ENCODE assay signal across 8 mouse cellular contexts in the genomic region with DNA sequence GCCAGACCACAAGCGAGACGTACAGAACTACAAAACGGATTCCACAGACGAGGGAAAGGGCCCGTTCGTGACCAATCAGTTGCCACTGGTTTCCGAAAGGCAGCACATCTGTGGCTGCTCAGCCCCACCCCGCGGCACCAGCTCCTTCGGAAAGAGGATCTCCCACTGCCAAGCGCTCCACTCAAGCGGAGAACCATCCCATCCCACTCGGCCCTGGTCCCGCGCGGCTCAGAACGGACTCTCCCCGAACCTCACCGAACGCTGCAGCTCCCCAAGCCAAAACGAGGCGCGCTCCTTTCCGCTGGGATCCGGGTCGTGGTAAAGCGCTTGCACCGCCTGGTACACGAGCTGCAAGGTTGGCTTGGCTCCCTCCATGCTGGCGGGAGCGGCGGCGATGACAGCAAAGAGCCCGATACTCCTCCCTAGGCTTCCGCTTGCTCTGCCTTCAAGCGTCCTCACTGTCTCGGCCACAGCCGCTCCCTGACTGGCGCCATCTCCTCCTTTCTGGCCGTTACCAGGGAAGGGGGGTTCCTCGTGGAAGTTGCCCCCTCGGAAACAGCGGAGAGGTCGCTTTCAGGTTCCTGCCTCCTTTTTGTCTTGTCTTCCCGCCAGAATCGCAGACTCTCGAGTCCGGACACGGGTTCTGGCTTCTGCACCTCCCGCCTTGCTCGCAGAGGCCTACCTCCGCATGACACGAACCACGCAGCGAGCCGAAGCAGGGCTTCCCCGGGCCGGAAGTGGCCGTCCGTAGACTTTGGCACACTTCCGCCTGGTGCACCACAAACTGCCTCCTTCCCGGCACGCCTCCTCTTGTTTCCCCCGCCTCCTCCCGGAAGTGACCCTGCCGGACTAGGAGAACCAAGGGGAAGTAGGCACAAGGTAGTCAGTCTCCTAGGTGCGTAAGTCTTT. TPM values are rescaled to one million over a fixed set of nuclear protein-coding genes. Genes with fewer than 3 reads are reported as not detected.
DNase-seq lines count a peak whose midpoint lies in the region; ATAC-seq lines count a peak whose summit lies in the region.

A gene (minus strand): TSS at position 777 of the 909 bp plus-strand sequence.

- peaks cover 3% of the 10 kb centered on the region; the same call in 1 of the 2 replicates for H3K9me3 ChIP-seq in heart, embryonic 14.5 days (ENCODE audit: control insufficient read depth, low read length)
- no peaks in the 10 kb centered on the region for H3K9me3 ChIP-seq in liver, embryonic 13.5 days (replicated peaks)
- H3K9me3 ChIP-seq in stomach, embryonic 16.5 days (replicated peaks; ENCODE audit: control insufficient read depth, low read length) = no peaks in the 10 kb centered on the region

- no peaks in the 10 kb centered on the region for H3K27me3 ChIP-seq in heart, embryonic 14.5 days (ENCODE audit: control insufficient read depth, insufficient read depth, low read length)
- H3K27me3 ChIP-seq in liver, embryonic 13.5 days = no peaks in the 10 kb centered on the region
- no peaks in the 10 kb centered on the region for H3K27me3 ChIP-seq in stomach, embryonic 16.5 days (ENCODE audit: control insufficient read depth, insufficient read depth, low read length)

- H3K36me3 ChIP-seq in heart, embryonic 14.5 days (ENCODE audit: control insufficient read depth, insufficient read depth, low read length) = no peaks in the 10 kb centered on the region; the same call in 1 of the 2 replicates
- no peaks in the 10 kb centered on the region for H3K36me3 ChIP-seq in liver, embryonic 13.5 days
- H3K36me3 ChIP-seq in stomach, embryonic 16.5 days (ENCODE audit: control insufficient read depth, insufficient read depth, low read length) = no peaks in the 10 kb centered on the region

- H3K4me3 ChIP-seq in heart, embryonic 14.5 days (ENCODE audit: control insufficient read depth in 1 of 2, insufficient read depth in 1 of 2, low read depth in 1 of 2, low read length in 2 of 2) = peak within 1 kb of the TSS; percentile 95 to 96
- H3K4me3 ChIP-seq in liver, embryonic 13.5 days (replicated peaks) = peak within 1 kb of the TSS; percentile 97
- peak within 1 kb of the TSS; percentile 100 for H3K4me3 ChIP-seq in stomach, embryonic 16.5 days (replicated peaks; ENCODE audit: low read length)

- peak; percentile 95 for ATAC-seq in CD4-positive, CD25-positive, alpha-beta regulatory T cell, adult 4 months
- ATAC-seq in heart, embryonic 14.5 days (ENCODE audit: insufficient number of reproducible peaks, insufficient read depth, low FRiP score, low read depth) = peak; percentile 95
- ATAC-seq in liver, embryonic 13.5 days (ENCODE audit: low read depth) = peak; percentile 95
- peak; percentile 98 for ATAC-seq in stomach, embryonic 16.5 days (ENCODE audit: insufficient read depth, low FRiP score)

- H3K4me1 ChIP-seq in heart, embryonic 14.5 days (ENCODE audit: control insufficient read depth in 2 of 2, insufficient read depth in 2 of 2, low read length in 2 of 2) = peaks cover 2 to 20% of the 10 kb centered on the region in 2 experiments; a peak in 2 of 4 replicates
- peaks cover 34% of the 10 kb centered on the region for H3K4me1 ChIP-seq in liver, embryonic 13.5 days (replicated peaks)
- peaks cover 7% of the 10 kb centered on the region for H3K4me1 ChIP-seq in stomach, embryonic 16.5 days (ENCODE audit: control insufficient read depth, insufficient read depth, low read length)

- H3K9ac ChIP-seq in heart, embryonic 14.5 days (ENCODE audit: low read length) = peak within 1 kb of the TSS; percentile 93
- peak within 1 kb of the TSS; percentile 92 for H3K9ac ChIP-seq in liver, embryonic 13.5 days
- peak within 1 kb of the TSS; percentile 92 for H3K9ac ChIP-seq in stomach, embryonic 16.5 days (ENCODE audit: low read length)

- WGBS in heart, embryonic 14.5 days = under 1% methylated on average over 62 of the region's 67 CpGs
- under 1% methylated on average over 67 of the region's 67 CpGs for WGBS in liver, embryonic 13.5 days (ENCODE audit: insufficient replicate concordance)
- WGBS in stomach, embryonic 16.5 days = under 1% methylated on average over 67 of the region's 67 CpGs

- peak within 1 kb of the TSS; percentile 89 for H3K4me2 ChIP-seq in heart, embryonic 14.5 days (ENCODE audit: low read length)
- H3K4me2 ChIP-seq in liver, embryonic 13.5 days = peak within 1 kb of the TSS; percentile 85
- peak within 1 kb of the TSS; percentile 86 for H3K4me2 ChIP-seq in stomach, embryonic 16.5 days (ENCODE audit: low read depth, low read length)

- H3K27ac ChIP-seq in heart, embryonic 14.5 days (replicated peaks in 1 of 2; ENCODE audit: control insufficient read depth in 1 of 2, insufficient read depth in 1 of 2, low read depth in 2 of 2, low read length in 2 of 2) = peak within 1 kb of the TSS; percentile 78 to 91
- peak within 1 kb of the TSS; percentile 83 for H3K27ac ChIP-seq in liver, embryonic 13.5 days
- peak within 1 kb of the TSS; percentile 87 for H3K27ac ChIP-seq in stomach, embryonic 16.5 days (ENCODE audit: low read length)

- peak; percentile 83 for DNase-seq in c-Kit-negative CD71-positive TER-119-positive erythroid progenitor cells, embryonic 14.5 days (ENCODE audit: low read depth, low spot score)
- DNase-seq in fibroblast of lung, adult 2 months (ENCODE audit: low read depth) = peak; percentile 79
- peak; percentile 94 for DNase-seq in kidney, postnatal 14 days
- peak; percentile 90 for DNase-seq in liver, embryonic 13.5 days
- DNase-seq in neural tube, embryonic 10.5 days (ENCODE audit: extremely low spot score, low spot score) = peak; percentile 92

RNA-seq across cellular contexts. Expression of the gene that starts here (rescaled TPM):
- polyA plus RNA-seq in CD4-positive, CD25-positive, alpha-beta regulatory T cell, adult 4 months (2017; shearing (Covaris generic)) = 100 to 1,000 TPM in 1 of 2 experiments, 10 to 100 TPM in 1; 67.5 to 110 TPM
- polyA plus RNA-seq in heart, embryonic 14.5 days (2014; fragmentation: Nextera tagmentation; extraction: Ambion mirVana) = 65.4 and 66.6 TPM in 2 replicates
- polyA plus RNA-seq in liver, embryonic 13.5 days (2015; fragmentation: Nextera tagmentation; extraction: Ambion mirVana) = 38.2 and 43.1 TPM in 2 replicates
- polyA plus RNA-seq in stomach, embryonic 16.5 days (2015; fragmentation: Nextera tagmentation; extraction: Ambion mirVana) = 75.1 and 84.9 TPM in 2 replicates

Comparison
In these comparisons a context has a peak if more than half of its experiments do, and no peak if none do; other contexts are left out.
1. Peak in every context shown above with its lines: DNase-seq, ATAC-seq, H3K4me3 ChIP-seq and H3K27ac ChIP-seq.